Mouse (Mus musculus) liver, adult 2 months (tissue): ENCODE measurements around the gene St6galnac3.

ENCODE experiments used
- CTCF ChIP-seq: fragments of 200-500 bp; IDR thresholded peaks from 2 replicates; pipeline ENCODE4 v1.5.1; 2011; ENCODE audit warnings: low read depth, low read length, control low read depth
- POLR2A ChIP-seq: fragments of 200-500 bp; IDR thresholded peaks from 2 replicates; pipeline ENCODE4 v1.6.1; 2011; ENCODE audit warnings: low read length, control low read depth; ENCODE audit not compliant: insufficient read depth; ENCODE audit errors: extremely low read depth

GRCm38 (mm10) chr3:153453127-153454049 is 271.6 kb downstream of the St6galnac3 start:
- TF ChIP-seq POLR2A (no peak), CTCF (no peak)
